Mouse (Mus musculus): ENCODE results near the gene Dlg4. TPM values are rescaled to one million over a fixed set of nuclear protein-coding genes. Genes with fewer than 3 reads are reported as not detected.

Gene Dlg4
- polyA plus RNA-seq, 1 experiment from 2014 or later = 15.0 TPM

- Histone ChIP-seq H3K4me2 (ENCODE audit: low read depth) (no peak overlapping the region), H3K36me3 (ENCODE audit: control insufficient read depth, insufficient read depth, low read length) (no peaks in the 10 kb centered on the region), H3K4me1 (ENCODE audit: control insufficient read depth, insufficient read depth, low read length) (no peaks in the 10 kb centered on the region), H3K9me3 (ENCODE audit: control insufficient read depth, low read length) (no peaks in the 10 kb centered on the region), H3K27ac (ENCODE audit: low read depth, low read length) (no peak overlapping the region), H3K27me3 (ENCODE audit: control insufficient read depth, insufficient read depth, low read length) (no peaks in the 10 kb centered on the region), H3K9ac (ENCODE audit: low read length) (no peak overlapping the region), H3K4me3 (ENCODE audit: low read depth, low read length) (no peak overlapping the region)
- 80% methylated on average over 3 of the region's 3 CpGs for WGBS
- no peak for DNase-seq (ENCODE audit: low spot score)
- ATAC-seq (ENCODE audit: insufficient read depth, low FRiP score, low TSS enrichment) = no peak
Observed at GRCm38 (mm10) chr11:70077441-70077840, 60.7 kb downstream of the Dlg4 start.

- H3K36me3 ChIP-seq (ENCODE audit: control insufficient read depth, insufficient read depth, low read length) = no peaks in the 10 kb centered on the region
- no peak overlapping the region for H3K4me2 ChIP-seq (ENCODE audit: low read depth)
- H3K9me3 ChIP-seq (ENCODE audit: control insufficient read depth, low read length) = no peaks in the 10 kb centered on the region
- ATAC-seq (ENCODE audit: insufficient read depth, low FRiP score, low TSS enrichment) = no peak
- H3K27ac ChIP-seq (ENCODE audit: low read depth, low read length) = no peak overlapping the region
- no peak overlapping the region for H3K9ac ChIP-seq (ENCODE audit: low read length)
- H3K4me1 ChIP-seq (ENCODE audit: control insufficient read depth, insufficient read depth, low read length) = no peaks in the 10 kb centered on the region
- no peak overlapping the region for H3K4me3 ChIP-seq (ENCODE audit: low read depth, low read length)
- WGBS = 69% methylated on average over 6 of the region's 6 CpGs
- no peak for DNase-seq (ENCODE audit: low spot score)
- no peaks in the 10 kb centered on the region for H3K27me3 ChIP-seq (ENCODE audit: control insufficient read depth, insufficient read depth, low read length)
Observed at GRCm38 (mm10) chr11:70079175-70079574, 62.4 kb downstream of the Dlg4 start.

GRCm38 (mm10) chr11:70079928-70080327 lies 63.2 kb downstream of the Dlg4 start:
- no peak overlapping the region for H3K27ac ChIP-seq (ENCODE audit: low read depth, low read length)
- no peak for ATAC-seq (ENCODE audit: insufficient read depth, low FRiP score, low TSS enrichment)
- H3K4me2 ChIP-seq (ENCODE audit: low read depth) = no peak overlapping the region
- no peaks in the 10 kb centered on the region for H3K4me1 ChIP-seq (ENCODE audit: control insufficient read depth, insufficient read depth, low read length)
- no peak for DNase-seq (ENCODE audit: low spot score)
- H3K36me3 ChIP-seq (ENCODE audit: control insufficient read depth, insufficient read depth, low read length) = no peaks in the 10 kb centered on the region
- WGBS = 85% methylated on average over 7 of the region's 7 CpGs
- no peak overlapping the region for H3K4me3 ChIP-seq (ENCODE audit: low read depth, low read length)
- no peak overlapping the region for H3K9ac ChIP-seq (ENCODE audit: low read length)
- H3K27me3 ChIP-seq (ENCODE audit: control insufficient read depth, insufficient read depth, low read length) = no peaks in the 10 kb centered on the region
- no peaks in the 10 kb centered on the region for H3K9me3 ChIP-seq (ENCODE audit: control insufficient read depth, low read length)

GRCm38 (mm10) chr11:70080803-70081590 lies 64.3 kb downstream of the Dlg4 start:
- Histone ChIP-seq H3K9me3 (ENCODE audit: control insufficient read depth, low read length) (no peaks in the 10 kb centered on the region), H3K9ac (ENCODE audit: low read length) (no peak overlapping the region), H3K27ac (ENCODE audit: low read depth, low read length) (no peak overlapping the region), H3K36me3 (ENCODE audit: control insufficient read depth, insufficient read depth, low read length) (no peaks in the 10 kb centered on the region), H3K4me3 (ENCODE audit: low read depth, low read length) (no peak overlapping the region), H3K27me3 (ENCODE audit: control insufficient read depth, insufficient read depth, low read length) (no peaks in the 10 kb centered on the region), H3K4me2 (ENCODE audit: low read depth) (no peak overlapping the region), H3K4me1 (ENCODE audit: control insufficient read depth, insufficient read depth, low read length) (no peaks in the 10 kb centered on the region)
- 87% methylated on average over 15 of the region's 15 CpGs for WGBS
- DNase-seq (ENCODE audit: low spot score) (no peak), ATAC-seq (ENCODE audit: insufficient read depth, low FRiP score, low TSS enrichment) (no peak)

- Histone ChIP-seq H3K4me1 (ENCODE audit: control insufficient read depth, insufficient read depth, low read length) (no peaks in the 10 kb centered on the region), H3K9me3 (ENCODE audit: control insufficient read depth, low read length) (no peaks in the 10 kb centered on the region), H3K27me3 (ENCODE audit: control insufficient read depth, insufficient read depth, low read length) (no peaks in the 10 kb centered on the region), H3K27ac (ENCODE audit: low read depth, low read length) (no peak overlapping the region), H3K4me3 (ENCODE audit: low read depth, low read length) (no peak overlapping the region), H3K36me3 (ENCODE audit: control insufficient read depth, insufficient read depth, low read length) (no peaks in the 10 kb centered on the region), H3K4me2 (ENCODE audit: low read depth) (no peak overlapping the region), H3K9ac (ENCODE audit: low read length) (no peak overlapping the region)
- ATAC-seq (ENCODE audit: insufficient read depth, low FRiP score, low TSS enrichment) (no peak), DNase-seq (ENCODE audit: low spot score) (no peak)
- WGBS = 81% methylated on average over 8 of the region's 8 CpGs
Observed at GRCm38 (mm10) chr11:70084563-70084962, 67.8 kb downstream of the Dlg4 start.

GRCm38 (mm10) chr11:70091986-70092783 lies 75.4 kb downstream of the Dlg4 start, which contains the start of gene Asgr2:
TSS of gene Asgr2 (plus strand) at chr11:70092644.
- Histone ChIP-seq H3K4me3 (ENCODE audit: low read depth, low read length) (no peak within 1 kb of the TSS), H3K27me3 (ENCODE audit: control insufficient read depth, insufficient read depth, low read length) (no peaks in the 10 kb centered on the region), H3K4me2 (ENCODE audit: low read depth) (no peak within 1 kb of the TSS), H3K27ac (ENCODE audit: low read depth, low read length) (no peak within 1 kb of the TSS), H3K9me3 (ENCODE audit: control insufficient read depth, low read length) (no peaks in the 10 kb centered on the region), H3K4me1 (ENCODE audit: control insufficient read depth, insufficient read depth, low read length) (no peaks in the 10 kb centered on the region), H3K9ac (ENCODE audit: low read length) (no peak within 1 kb of the TSS), H3K36me3 (ENCODE audit: control insufficient read depth, insufficient read depth, low read length) (no peaks in the 10 kb centered on the region)
- ATAC-seq (ENCODE audit: insufficient read depth, low FRiP score, low TSS enrichment) (no peak), DNase-seq (ENCODE audit: low spot score) (no peak)
- 86% methylated on average over 12 of the region's 12 CpGs for WGBS

MicroRNA genes within 50 kb of the gene (microRNA counts, 519-probe panel; counts per million panel counts)
- microRNA mmu-miR-324-3p (171 counts per million, percentile 57 among the panel's probes with 10 or more counts), microRNA mmu-miR-324-5p (4,580 counts per million, percentile 83 among the panel's probes with 10 or more counts)

Small RNA genes lying within 50 kb of the gene (microRNA-seq; reads per million reads assigned to microRNA genes)
- not detected for gene Gm44349
- gene Mir324 = 2,716 reads per million, percentile 86 among the genes with 10 or more reads in this experiment

Other genes starting within 250 kb of the Dlg4 start
- 4.2 and 6.2 TPM in 2 replicates for gene Chrnb1, start 221.0 kb upstream of the Dlg4 start, polyA plus RNA-seq (2014; fragmentation: Nextera tagmentation; extraction: Ambion mirVana)
- 2.0 and 3.0 TPM in 2 replicates for gene Fgf11, start 215.1 kb upstream of the Dlg4 start, polyA plus RNA-seq (2014; fragmentation: Nextera tagmentation; extraction: Ambion mirVana)
- gene Tmem102, start 211.3 kb upstream of the Dlg4 start, polyA plus RNA-seq (2014; fragmentation: Nextera tagmentation; extraction: Ambion mirVana) = 0.69 and 0.88 TPM in 2 replicates
- not detected in 2 replicates for gene Gm39566, start 201.6 kb upstream of the Dlg4 start, polyA plus RNA-seq (2014; fragmentation: Nextera tagmentation; extraction: Ambion mirVana)
- gene Spem2, start 198.5 kb upstream of the Dlg4 start, polyA plus RNA-seq (2014; fragmentation: Nextera tagmentation; extraction: Ambion mirVana) = not detected in 2 replicates
- 0.23 TPM in 1 of 2 replicates, not detected in the other for gene Spem1, start 194.8 kb upstream of the Dlg4 start, polyA plus RNA-seq (2014; fragmentation: Nextera tagmentation; extraction: Ambion mirVana)
- gene Nlgn2, start 179.2 kb upstream of the Dlg4 start, polyA plus RNA-seq (2014; fragmentation: Nextera tagmentation; extraction: Ambion mirVana) = 10.9 and 11.4 TPM in 2 replicates
- 289 and 296 TPM in 2 replicates for gene Tmem256, start 178.4 kb upstream of the Dlg4 start, polyA plus RNA-seq (2014; fragmentation: Nextera tagmentation; extraction: Ambion mirVana)
- gene Plscr3, start 170.6 kb upstream of the Dlg4 start, polyA plus RNA-seq (2014; fragmentation: Nextera tagmentation; extraction: Ambion mirVana) = 75.4 and 83.7 TPM in 2 replicates
- gene Tnk1, start 158.2 kb upstream of the Dlg4 start, polyA plus RNA-seq (2014; fragmentation: Nextera tagmentation; extraction: Ambion mirVana) = 0.23 and 0.72 TPM in 2 replicates
- not detected in 2 replicates for gene Tmem95, start 138.9 kb upstream of the Dlg4 start, polyA plus RNA-seq (2014; fragmentation: Nextera tagmentation; extraction: Ambion mirVana)
- gene Kctd11, start 135.5 kb upstream of the Dlg4 start, polyA plus RNA-seq (2014; fragmentation: Nextera tagmentation; extraction: Ambion mirVana) = 3.1 and 3.6 TPM in 2 replicates
- gene Acap1, start 121.4 kb upstream of the Dlg4 start, polyA plus RNA-seq (2014; fragmentation: Nextera tagmentation; extraction: Ambion mirVana) = 0.53 and 1.1 TPM in 2 replicates
- 14.4 and 15.1 TPM in 2 replicates for gene 2810408A11Rik, start 116.0 kb upstream of the Dlg4 start, polyA plus RNA-seq (2014; fragmentation: Nextera tagmentation; extraction: Ambion mirVana)
- gene Neurl4, start 115.9 kb upstream of the Dlg4 start, polyA plus RNA-seq (2014; fragmentation: Nextera tagmentation; extraction: Ambion mirVana) = 14.2 and 18.0 TPM in 2 replicates
- gene Gps2, start 103.1 kb upstream of the Dlg4 start, polyA plus RNA-seq (2014; fragmentation: Nextera tagmentation; extraction: Ambion mirVana) = 84.0 and 93.7 TPM in 2 replicates
- gene Eif5a, start 95.0 kb upstream of the Dlg4 start, polyA plus RNA-seq (2014; fragmentation: Nextera tagmentation; extraction: Ambion mirVana) = 1,905 and 1,926 TPM in 2 replicates
- gene Ybx2, start 81.1 kb upstream of the Dlg4 start, polyA plus RNA-seq (2014; fragmentation: Nextera tagmentation; extraction: Ambion mirVana) = 3.4 and 4.2 TPM in 2 replicates
- 11.4 and 11.8 TPM in 2 replicates for gene Slc2a4, start 68.8 kb upstream of the Dlg4 start, polyA plus RNA-seq (2014; fragmentation: Nextera tagmentation; extraction: Ambion mirVana)
- 5.3 and 5.9 TPM in 2 replicates for gene Cldn7, start 52.2 kb upstream of the Dlg4 start, polyA plus RNA-seq (2014; fragmentation: Nextera tagmentation; extraction: Ambion mirVana)
- gene Ctdnep1, start 35.8 kb upstream of the Dlg4 start, polyA plus RNA-seq (2014; fragmentation: Nextera tagmentation; extraction: Ambion mirVana) = 21.5 and 23.3 TPM in 2 replicates
- gene Elp5, start 34.4 kb upstream of the Dlg4 start, polyA plus RNA-seq (2014; fragmentation: Nextera tagmentation; extraction: Ambion mirVana) = 149 and 168 TPM in 2 replicates
- gene Gabarap, start 25.8 kb upstream of the Dlg4 start, polyA plus RNA-seq (2014; fragmentation: Nextera tagmentation; extraction: Ambion mirVana) = 530 and 552 TPM in 2 replicates
- 54.4 and 57.6 TPM in 2 replicates for gene Phf23, start 21.2 kb upstream of the Dlg4 start, polyA plus RNA-seq (2014; fragmentation: Nextera tagmentation; extraction: Ambion mirVana)
- 35.8 and 39.0 TPM in 2 replicates for gene Dvl2, start 16.3 kb upstream of the Dlg4 start, polyA plus RNA-seq (2014; fragmentation: Nextera tagmentation; extraction: Ambion mirVana)
- 49.3 and 54.1 TPM in 2 replicates for gene Acadvl, start 1.5 kb upstream of the Dlg4 start, polyA plus RNA-seq (2014; fragmentation: Nextera tagmentation; extraction: Ambion mirVana)
- 0.41 TPM in 1 of 2 replicates, not detected in the other for gene Asgr1, start 37.1 kb downstream of the Dlg4 start, polyA plus RNA-seq (2014; fragmentation: Nextera tagmentation; extraction: Ambion mirVana)
- 0.28 TPM in 1 of 2 replicates, not detected in the other for gene Asgr2, start 75.7 kb downstream of the Dlg4 start, polyA plus RNA-seq (2014; fragmentation: Nextera tagmentation; extraction: Ambion mirVana)
- gene Mgl2, start 113.4 kb downstream of the Dlg4 start, polyA plus RNA-seq (2014; fragmentation: Nextera tagmentation; extraction: Ambion mirVana) = not detected in 2 replicates
- 0.38 and 0.39 TPM in 2 replicates for gene Clec10a, start 139.3 kb downstream of the Dlg4 start, polyA plus RNA-seq (2014; fragmentation: Nextera tagmentation; extraction: Ambion mirVana)
- gene Slc16a11, start 195.8 kb downstream of the Dlg4 start, polyA plus RNA-seq (2014; fragmentation: Nextera tagmentation; extraction: Ambion mirVana) = 0.27 and 0.50 TPM in 2 replicates
- 14.3 and 16.9 TPM in 2 replicates for gene Slc16a13, start 204.1 kb downstream of the Dlg4 start, polyA plus RNA-seq (2014; fragmentation: Nextera tagmentation; extraction: Ambion mirVana)
- 6.2 and 7.4 TPM in 2 replicates for gene Bcl6b, start 212.9 kb downstream of the Dlg4 start, polyA plus RNA-seq (2014; fragmentation: Nextera tagmentation; extraction: Ambion mirVana)
- 183 and 204 TPM in 2 replicates for gene 0610010K14Rik, start 221.0 kb downstream of the Dlg4 start, polyA plus RNA-seq (2014; fragmentation: Nextera tagmentation; extraction: Ambion mirVana)
- 10.8 and 11.5 TPM in 2 replicates for gene Gm21988, start 222.9 kb downstream of the Dlg4 start, polyA plus RNA-seq (2014; fragmentation: Nextera tagmentation; extraction: Ambion mirVana)
- gene Rnasek, start 222.9 kb downstream of the Dlg4 start, polyA plus RNA-seq (2014; fragmentation: Nextera tagmentation; extraction: Ambion mirVana) = 151 and 160 TPM in 2 replicates
- 4.0 and 4.7 TPM in 2 replicates for gene Alox12, start 238.4 kb downstream of the Dlg4 start, polyA plus RNA-seq (2014; fragmentation: Nextera tagmentation; extraction: Ambion mirVana)

Measured in neural tube, embryonic 11.5 days (tissue).